Mouse (Mus musculus) embryonic facial prominence, embryonic 14.5 days (tissue): Measurements from ENCODE around the gene Pde6b. TPM values are rescaled to one million over a fixed set of nuclear protein-coding genes. Genes with fewer than 3 reads are reported as not detected.

Experiments
- polyA plus RNA-seq: library from polyadenylated mRNA; unstranded; fragments of >200 nt; fragmentation: Nextera tagmentation; extraction: Ambion mirVana; gene quantifications from 2 replicates; pipeline ENCODE4 v1.2.1, GENCODE M21; 2014

Gene Pde6b
- polyA plus RNA-seq, 1 experiment from 2014 or later = not detected

Other genes starting within 250 kb of the Pde6b start
- 43.6 and 49.0 TPM in 2 replicates for gene Dr1, start 119.5 kb upstream of the Pde6b start, polyA plus RNA-seq
- gene Pigg, start 75.8 kb upstream of the Pde6b start, polyA plus RNA-seq = 1.9 and 3.3 TPM in 2 replicates
- 0.21 and 0.77 TPM in 2 replicates for gene Gm42517, start 20.5 kb upstream of the Pde6b start, polyA plus RNA-seq
- 388 and 486 TPM in 2 replicates for gene Atp5k, start 46.1 kb downstream of the Pde6b start, polyA plus RNA-seq
- gene Mfsd7a, start 60.5 kb downstream of the Pde6b start, polyA plus RNA-seq = 0.42 and 0.58 TPM in 2 replicates
- gene Pcgf3, start 72.8 kb downstream of the Pde6b start, polyA plus RNA-seq = 22.9 and 23.8 TPM in 2 replicates
- gene Cplx1, start 161.6 kb downstream of the Pde6b start, polyA plus RNA-seq = 10.6 and 11.7 TPM in 2 replicates
- gene Gak, start 241.4 kb downstream of the Pde6b start, polyA plus RNA-seq = 46.2 and 48.6 TPM in 2 replicates
- gene Tmem175, start 241.4 kb downstream of the Pde6b start, polyA plus RNA-seq = 31.0 and 40.1 TPM in 2 replicates